Mouse (Mus musculus): ENCODE measurements at regions not wholly inside any gene's neighbourhood (a gene's known extent, or its start where the extent isn't known, plus 50 kb on each side); places are given as distances from the start of the nearest gene placed in this dataset.

- no peak for DNase-seq (ENCODE audit: low read depth, low spot score)
These were observed 280.2 kb upstream of the Fam49a start for GRCm38 (mm10) chr12:11981743-11982142.

GRCm38 (mm10) chr12:11993513-11993912 lies 268.4 kb upstream of the Fam49a start:
- DNase-seq (ENCODE audit: low read depth, low spot score): peak; percentile 75

GRCm38 (mm10) chr12:11999199-11999598 lies 262.7 kb upstream of the Fam49a start:
- DNase-seq (ENCODE audit: low read depth, low spot score): no peak

- no peak for DNase-seq (ENCODE audit: low read depth, low spot score)
These were observed 259.5 kb upstream of the Fam49a start for GRCm38 (mm10) chr12:12002414-12002813.

GRCm38 (mm10) chr12:12010592-12010991 lies 251.3 kb upstream of the Fam49a start:
- DNase-seq (ENCODE audit: low read depth, low spot score): no peak

- peak; percentile 84 for DNase-seq (ENCODE audit: low read depth, low spot score)
These were observed 238.0 kb upstream of the Fam49a start for GRCm38 (mm10) chr12:12023819-12024470.

GRCm38 (mm10) chr12:12030039-12030550 lies 231.8 kb upstream of the Fam49a start:
- no peak for DNase-seq (ENCODE audit: low read depth, low spot score)

GRCm38 (mm10) chr12:12034521-12034920 lies 227.4 kb upstream of the Fam49a start:
- DNase-seq (ENCODE audit: low read depth, low spot score): no peak

- DNase-seq (ENCODE audit: low read depth, low spot score): no peak
These were observed 222.7 kb upstream of the Fam49a start for GRCm38 (mm10) chr12:12039217-12039616.

GRCm38 (mm10) chr12:12062215-12062614 lies 199.7 kb upstream of the Fam49a start:
- DNase-seq (ENCODE audit: low read depth, low spot score): no peak

GRCm38 (mm10) chr12:12063910-12064309 lies 198.0 kb upstream of the Fam49a start:
- peak; percentile 26 for DNase-seq (ENCODE audit: low read depth, low spot score)

GRCm38 (mm10) chr12:12064395-12064794 lies 197.5 kb upstream of the Fam49a start:
- peak; percentile 56 for DNase-seq (ENCODE audit: low read depth, low spot score)

GRCm38 (mm10) chr12:12088338-12088737 lies 173.6 kb upstream of the Fam49a start:
- peak; percentile 45 for DNase-seq (ENCODE audit: low read depth, low spot score)
